Mouse (Mus musculus) E14TG2a.4 (cell line): ENCODE measurements at regions not wholly inside any gene's neighbourhood (a gene's known extent, or its start where the extent isn't known, plus 50 kb on each side); places are given as distances from the start of the nearest gene placed in this dataset.

Source experiments
- CTCF ChIP-seq: conservative IDR thresholded peaks from 2 replicates; pipeline ENCODE4 v1.5.1; 2014; ENCODE audit warnings: low read length
- POU5F1 ChIP-seq: IDR thresholded peaks from 2 replicates; pipeline ENCODE4 v1.6.1; 2014; ENCODE audit warnings: low read length, borderline replicate concordance

GRCm38 (mm10) chr1:12282493-12282892, 868.6 kb downstream of the A830018L16Rik start:
- TF ChIP-seq CTCF, result no peak
- no peak for TF ChIP-seq POU5F1
